ENCODE assay signal across 8 mouse cellular contexts in the genomic region with DNA sequence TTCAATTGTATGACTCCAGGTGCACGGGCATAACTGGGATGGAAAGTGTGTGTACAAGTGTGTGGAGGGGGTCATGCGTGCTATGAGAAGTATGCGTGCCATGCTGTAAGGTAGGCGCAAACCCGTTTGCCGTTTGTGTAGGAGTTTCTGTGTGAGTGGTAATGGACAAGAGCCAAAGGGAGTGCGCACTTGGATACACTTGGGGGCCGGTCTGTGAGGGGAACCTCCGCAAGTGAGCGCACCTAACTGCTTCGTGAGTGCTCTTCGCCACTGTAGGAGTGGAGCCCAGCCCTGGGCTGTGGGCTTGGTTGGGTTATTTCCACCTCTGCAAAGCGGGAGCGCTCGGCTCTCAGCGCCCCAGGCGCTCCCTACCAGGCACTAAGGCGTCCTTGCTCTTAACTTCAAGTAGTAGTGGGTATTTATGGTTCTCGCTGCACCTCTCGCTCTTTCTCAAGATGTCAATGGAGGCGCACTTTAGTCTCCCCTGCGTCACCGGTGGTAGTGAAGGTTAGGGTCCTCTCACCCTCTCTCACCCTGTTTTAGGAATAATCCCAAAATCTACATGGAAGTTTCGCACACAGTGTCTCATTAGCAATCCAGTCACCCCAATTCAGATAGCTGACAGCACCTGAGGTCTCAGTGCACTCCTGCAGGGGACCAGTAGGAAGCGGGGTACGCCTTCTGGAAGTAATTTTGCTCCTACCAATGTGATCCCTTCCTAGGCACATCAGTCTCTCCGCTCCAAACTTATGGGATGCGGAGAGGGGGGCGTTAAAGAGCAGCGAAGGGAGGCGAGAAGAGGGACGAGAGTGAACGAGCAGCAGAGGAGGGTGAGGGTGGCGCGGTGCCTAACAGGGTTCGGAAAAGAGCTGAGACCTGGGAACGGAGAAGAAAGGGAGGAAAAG. TPM values are rescaled to one million over a fixed set of nuclear protein-coding genes. Genes with fewer than 3 reads are reported as not detected.
DNase-seq lines count a peak whose midpoint lies in the region; ATAC-seq and TF ChIP-seq lines count a peak whose summit lies in the region.

No protein-coding gene starts in this region.

- H3K27me3 ChIP-seq in liver, adult 2 months (ENCODE audit: control insufficient read depth, insufficient read depth, low read length): no peaks in the 10 kb centered on the region
- peaks cover 4% of the 10 kb centered on the region; the same call in 1 of the 2 replicates for H3K27me3 ChIP-seq in hindbrain, embryonic 13.5 days
- no peaks in the 10 kb centered on the region for H3K27me3 ChIP-seq in limb, embryonic 10.5 days (ENCODE audit: low read depth, poor library complexity, severe bottlenecking)
- H3K27me3 ChIP-seq in midbrain, postnatal 0 days (ENCODE audit: insufficient read depth, low read length): no peaks in the 10 kb centered on the region

- peak overlapping the region; percentile 98 for H3K4me2 ChIP-seq in hindbrain, embryonic 13.5 days
- H3K4me2 ChIP-seq in midbrain, postnatal 0 days (ENCODE audit: low read depth, low read length, poor library complexity, severe bottlenecking): peak overlapping the region; percentile 87

- no peaks in the 10 kb centered on the region for H3K9me3 ChIP-seq in hindbrain, embryonic 13.5 days
- no peaks in the 10 kb centered on the region for H3K9me3 ChIP-seq in limb, embryonic 10.5 days (replicated peaks)
- H3K9me3 ChIP-seq in midbrain, postnatal 0 days (ENCODE audit: low read length): no peaks in the 10 kb centered on the region

- no peak for TF ChIP-seq POLR2A in liver, adult 2 months (IDR thresholded peaks at IDR 0.05; ENCODE audit: extremely low read depth, insufficient read depth, low read length)

- WGBS in liver, adult 2 months: under 1% methylated on average over 37 of the region's 37 CpGs
- WGBS in hindbrain, embryonic 13.5 days: under 1% methylated on average over 37 of the region's 37 CpGs
- under 1% methylated on average over 37 of the region's 37 CpGs for WGBS in limb, embryonic 10.5 days
- under 1% methylated on average over 37 of the region's 37 CpGs for WGBS in midbrain, postnatal 0 days

- H3K27ac ChIP-seq in liver, adult 2 months (replicated peaks; ENCODE audit: insufficient read depth, low read depth, low read length): peak overlapping the region; percentile 54
- H3K27ac ChIP-seq in hindbrain, embryonic 13.5 days: peak overlapping the region; percentile 99
- H3K27ac ChIP-seq in limb, embryonic 10.5 days: peak overlapping the region; percentile 97
- peak overlapping the region; percentile 96 for H3K27ac ChIP-seq in midbrain, postnatal 0 days (ENCODE audit: low read depth, low read length)

- H3K4me1 ChIP-seq in liver, adult 2 months (ENCODE audit: control insufficient read depth, insufficient read depth, low read length): peaks cover 13% of the 10 kb centered on the region
- H3K4me1 ChIP-seq in hindbrain, embryonic 13.5 days (replicated peaks): peaks cover 59% of the 10 kb centered on the region
- H3K4me1 ChIP-seq in limb, embryonic 10.5 days: peaks cover 66% of the 10 kb centered on the region
- H3K4me1 ChIP-seq in midbrain, postnatal 0 days (ENCODE audit: insufficient read depth, low read length): peaks cover 16% of the 10 kb centered on the region; the same call in 1 of the 2 replicates

- peak overlapping the region; percentile 76 for H3K9ac ChIP-seq in liver, adult 2 months (ENCODE audit: low read depth, low read length)
- peak overlapping the region; percentile 100 for H3K9ac ChIP-seq in hindbrain, embryonic 13.5 days
- peak overlapping the region; percentile 87 for H3K9ac ChIP-seq in midbrain, postnatal 0 days (replicated peaks; ENCODE audit: low read length, poor library complexity, severe bottlenecking)

- H3K36me3 ChIP-seq in liver, adult 2 months (ENCODE audit: control insufficient read depth, insufficient read depth, low read length): no peaks in the 10 kb centered on the region
- no peaks in the 10 kb centered on the region for H3K36me3 ChIP-seq in hindbrain, embryonic 13.5 days
- no peaks in the 10 kb centered on the region for H3K36me3 ChIP-seq in limb, embryonic 10.5 days
- no peaks in the 10 kb centered on the region for H3K36me3 ChIP-seq in midbrain, postnatal 0 days (ENCODE audit: insufficient read depth, low read length)

- ATAC-seq in hindbrain, embryonic 13.5 days (ENCODE audit: low FRiP score): 0 out of 2 replicates have a peak, but pooled peaks have one; percentile 12
- ATAC-seq in midbrain, postnatal 0 days (ENCODE audit: low FRiP score): no peak
- no peak for ATAC-seq in megakaryocyte-erythroid progenitor cell, adult 5-6 weeks (replicated peaks; ENCODE audit: low FRiP score, low TSS enrichment, poor library complexity, severe bottlenecking)

- H3K4me3 ChIP-seq in liver, adult 2 months (ENCODE audit: insufficient read depth, low read depth, low read length): peak overlapping the region; percentile 95
- peak overlapping the region; percentile 99 for H3K4me3 ChIP-seq in hindbrain, embryonic 13.5 days
- H3K4me3 ChIP-seq in limb, embryonic 10.5 days: peak overlapping the region; percentile 91
- peak overlapping the region; percentile 77 for H3K4me3 ChIP-seq in midbrain, postnatal 0 days (ENCODE audit: low read depth, low read length)

- peak; percentile 62 for DNase-seq in liver, adult 2 months (ENCODE audit: extremely low read depth, low read depth, low spot score)
- DNase-seq in liver: no peak
- DNase-seq in MN1 (ENCODE audit: low spot score): peak; percentile 65
- DNase-seq in embryo, embryonic 11.5 days (ENCODE audit: low read depth, low spot score): peak; percentile 37
- peak; percentile 70 for DNase-seq in limb, embryonic 10.5 days (ENCODE audit: low spot score)
- DNase-seq in midbrain, postnatal 0 days (ENCODE audit: low spot score): peak; percentile 45

- H3K79me2 ChIP-seq in liver, adult 2 months (ENCODE audit: control insufficient read depth, insufficient read depth, low read length): peaks cover 27% of the 10 kb centered on the region

- no peak for TF ChIP-seq CTCF in liver, adult 2 months (IDR thresholded peaks at IDR 0.05; ENCODE audit: low read depth, low read length)
- TF ChIP-seq CTCF in midbrain, postnatal 0 days (IDR thresholded peaks at IDR 0.05): 0 out of 2 replicates have a peak, but pooled peaks have one; percentile 27

RNA-seq across cellular contexts. Expression of a gene that starts 0.6 kb away (rescaled TPM):
- total RNA-seq in liver, adult 2 months (2014; rRNA removed): 5.3 and 10.1 TPM in 2 replicates
- polyA plus RNA-seq in liver, adult 2 months (2012; rRNA removed): 10.2 and 11.0 TPM in 2 replicates
- polyA plus RNA-seq in hindbrain, embryonic 13.5 days (2015; fragmentation: Nextera tagmentation; extraction: Ambion mirVana): 58.5 and 65.3 TPM in 2 replicates
- polyA plus RNA-seq in limb, embryonic 10.5 days (2016; fragmentation: Nextera tagmentation; extraction: Ambion mirVana): 43.8 and 55.5 TPM in 2 replicates
- total RNA-seq in midbrain, postnatal 0 days (2014; rRNA removed): 130 and 134 TPM in 2 replicates
- polyA plus RNA-seq in midbrain, postnatal 0 days (2015; fragmentation: Nextera tagmentation; extraction: Ambion mirVana): 44.0 and 51.7 TPM in 2 replicates
- 51.3 and 56.9 TPM in 2 replicates for total RNA-seq in megakaryocyte-erythroid progenitor cell, adult 5-6 weeks (2014; fragmentation: Nextera tagmentation)
- 6.7 and 12.6 TPM in 2 replicates for total RNA-seq in megakaryocyte-erythroid progenitor cell, adult 5-6 weeks (2017)
